Mouse (Mus musculus): ENCODE results near the gene Hpse. TPM values are rescaled to one million over a fixed set of nuclear protein-coding genes. Genes with fewer than 3 reads are reported as not detected.

The Hpse gene
- polyA plus RNA-seq, 1 experiment, result 3.1 TPM

DNA sequence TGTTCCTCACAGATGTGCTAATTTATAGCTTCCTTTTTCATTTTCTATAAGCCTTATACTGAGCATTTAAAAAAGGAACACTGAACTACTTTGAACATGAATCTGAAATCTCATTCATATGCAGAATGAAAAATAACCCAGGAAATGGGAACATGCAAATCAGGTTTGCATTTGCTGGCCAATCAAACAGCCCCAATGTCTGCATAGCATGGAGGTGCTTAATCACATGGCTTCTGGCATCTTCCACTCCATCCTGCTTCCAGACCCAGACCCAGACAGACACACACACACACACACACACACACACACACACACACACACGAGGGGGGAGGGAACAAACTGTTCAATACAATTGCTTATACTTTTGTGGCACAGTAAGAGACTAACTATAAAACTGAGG lies 52.6 kb downstream of the Hpse start:
- 0 out of 2 replicates have a peak, but pooled peaks cover 3% of the 10 kb centered on the region for H3K36me3 ChIP-seq (ENCODE audit: control insufficient read depth, insufficient read depth, low read length)
- no peaks in the 10 kb centered on the region for H3K27me3 ChIP-seq (ENCODE audit: control insufficient read depth, insufficient read depth, low read length)
- TF ChIP-seq CTCF (IDR thresholded peaks at IDR 0.05; ENCODE audit: borderline replicate concordance, control insufficient read depth, extremely low read depth, insufficient read depth, low read length, poor library complexity) (no peak), POLR2A (IDR thresholded peaks at IDR 0.05; ENCODE audit: control insufficient read depth, extremely low read depth, insufficient read depth, low read length, poor library complexity) (no peak)
- no peak for DNase-seq
- no peaks in the 10 kb centered on the region for H3K4me1 ChIP-seq (replicated peaks; ENCODE audit: control insufficient read depth, insufficient read depth, low read length)
- H3K4me3 ChIP-seq (ENCODE audit: control insufficient read depth, insufficient read depth, low read length), result no peak overlapping the region
- WGBS, result 68% methylated on average over 1 of the region's 1 CpGs
- no peak overlapping the region for H3K27ac ChIP-seq (ENCODE audit: control insufficient read depth, insufficient read depth, low read length)

DNA sequence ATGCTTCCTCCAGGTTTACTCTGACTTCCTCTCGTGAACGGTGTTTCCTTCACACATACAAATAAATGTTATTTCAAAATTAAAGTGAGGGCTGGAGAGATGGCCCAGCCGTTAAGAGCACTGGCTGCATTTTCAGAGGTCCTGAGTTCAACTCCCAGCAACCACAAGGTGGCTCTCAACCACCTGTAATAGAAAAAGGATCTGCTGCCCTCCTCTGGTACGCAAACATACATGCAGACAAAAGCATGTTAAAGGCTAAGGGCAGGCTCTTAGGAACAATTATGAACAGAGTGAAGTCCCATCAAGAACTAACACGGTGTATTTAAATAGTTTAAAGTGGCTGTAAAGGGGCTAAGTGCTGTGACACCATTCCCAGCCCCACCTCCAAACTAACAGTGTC lies 55.7 kb downstream of the Hpse start:
- Histone ChIP-seq H3K27me3 (ENCODE audit: control insufficient read depth, insufficient read depth, low read length) (no peaks in the 10 kb centered on the region), H3K27ac (ENCODE audit: control insufficient read depth, insufficient read depth, low read length) (no peak overlapping the region), H3K4me1 (replicated peaks; ENCODE audit: control insufficient read depth, insufficient read depth, low read length) (no peaks in the 10 kb centered on the region), H3K36me3 (ENCODE audit: control insufficient read depth, insufficient read depth, low read length) (0 out of 2 replicates have a peak, but pooled peaks cover 3% of the 10 kb centered on the region), H3K4me3 (ENCODE audit: control insufficient read depth, insufficient read depth, low read length) (no peak overlapping the region)
- peak; percentile 63 for DNase-seq
- WGBS, result 11% methylated on average over 5 of the region's 5 CpGs
- TF ChIP-seq POLR2A (IDR thresholded peaks at IDR 0.05; ENCODE audit: control insufficient read depth, extremely low read depth, insufficient read depth, low read length, poor library complexity) (no peak), CTCF (IDR thresholded peaks at IDR 0.05; ENCODE audit: borderline replicate concordance, control insufficient read depth, extremely low read depth, insufficient read depth, low read length, poor library complexity) (0 out of 2 replicates have a peak, but pooled peaks have one; percentile 7)

DNA sequence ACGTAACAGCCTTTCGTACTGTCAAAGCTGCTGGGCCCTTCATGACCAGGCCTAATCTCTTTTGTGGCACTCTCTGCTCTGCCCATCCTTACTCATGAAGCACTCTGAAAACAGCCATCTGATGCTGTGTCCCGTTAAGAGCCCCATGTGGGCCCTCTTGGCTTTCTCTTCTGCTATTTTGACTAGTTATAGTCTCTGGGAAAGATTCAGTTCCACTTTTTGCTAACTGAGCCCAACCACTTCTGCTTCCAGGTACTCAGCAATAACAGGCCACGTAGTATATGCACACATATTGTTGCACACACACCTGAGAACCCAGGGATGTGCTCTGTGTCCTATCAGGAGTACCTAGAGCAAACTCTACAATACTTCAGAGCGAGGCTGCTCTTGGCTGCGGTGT lies 56.5 kb downstream of the Hpse start:
- no peaks in the 10 kb centered on the region for H3K4me1 ChIP-seq (replicated peaks; ENCODE audit: control insufficient read depth, insufficient read depth, low read length)
- no peak for DNase-seq
- no peak overlapping the region for H3K27ac ChIP-seq (ENCODE audit: control insufficient read depth, insufficient read depth, low read length)
- H3K4me3 ChIP-seq (ENCODE audit: control insufficient read depth, insufficient read depth, low read length), result no peak overlapping the region
- TF ChIP-seq POLR2A (IDR thresholded peaks at IDR 0.05; ENCODE audit: control insufficient read depth, extremely low read depth, insufficient read depth, low read length, poor library complexity), result no peak
- no peak for TF ChIP-seq CTCF (IDR thresholded peaks at IDR 0.05; ENCODE audit: borderline replicate concordance, control insufficient read depth, extremely low read depth, insufficient read depth, low read length, poor library complexity)
- H3K36me3 ChIP-seq (ENCODE audit: control insufficient read depth, insufficient read depth, low read length), result 0 out of 2 replicates have a peak, but pooled peaks cover 3% of the 10 kb centered on the region
- 77% methylated on average over 6 of the region's 6 CpGs for WGBS
- no peaks in the 10 kb centered on the region for H3K27me3 ChIP-seq (ENCODE audit: control insufficient read depth, insufficient read depth, low read length)

GRCm38 (mm10) chr5:100658460-100658859 lies 61.1 kb downstream of the Hpse start:
- Histone ChIP-seq H3K4me1 (replicated peaks; ENCODE audit: control insufficient read depth, insufficient read depth, low read length) (no peaks in the 10 kb centered on the region), H3K27me3 (ENCODE audit: control insufficient read depth, insufficient read depth, low read length) (no peaks in the 10 kb centered on the region), H3K36me3 (ENCODE audit: control insufficient read depth, insufficient read depth, low read length) (no peaks in the 10 kb centered on the region), H3K27ac (ENCODE audit: control insufficient read depth, insufficient read depth, low read length) (no peak overlapping the region), H3K4me3 (ENCODE audit: control insufficient read depth, insufficient read depth, low read length) (no peak overlapping the region)
- 80% methylated on average over 6 of the region's 6 CpGs for WGBS
- no peak for DNase-seq
- TF ChIP-seq CTCF (IDR thresholded peaks at IDR 0.05; ENCODE audit: borderline replicate concordance, control insufficient read depth, extremely low read depth, insufficient read depth, low read length, poor library complexity), result no peak
- no peak for TF ChIP-seq POLR2A (IDR thresholded peaks at IDR 0.05; ENCODE audit: control insufficient read depth, extremely low read depth, insufficient read depth, low read length, poor library complexity)

- TF ChIP-seq CTCF (IDR thresholded peaks at IDR 0.05; ENCODE audit: borderline replicate concordance, control insufficient read depth, extremely low read depth, insufficient read depth, low read length, poor library complexity) (no peak), POLR2A (IDR thresholded peaks at IDR 0.05; ENCODE audit: control insufficient read depth, extremely low read depth, insufficient read depth, low read length, poor library complexity) (no peak)
- Histone ChIP-seq H3K4me3 (ENCODE audit: control insufficient read depth, insufficient read depth, low read length) (no peak overlapping the region), H3K36me3 (ENCODE audit: control insufficient read depth, insufficient read depth, low read length) (no peaks in the 10 kb centered on the region), H3K27ac (ENCODE audit: control insufficient read depth, insufficient read depth, low read length) (no peak overlapping the region), H3K27me3 (ENCODE audit: control insufficient read depth, insufficient read depth, low read length) (no peaks in the 10 kb centered on the region), H3K4me1 (replicated peaks; ENCODE audit: control insufficient read depth, insufficient read depth, low read length) (0 out of 2 replicates have a peak, but pooled peaks cover 2% of the 10 kb centered on the region)
- DNase-seq, result no peak
- 66% methylated on average over 6 of the region's 6 CpGs for WGBS
These were observed 63.2 kb downstream of the Hpse start for GRCm38 (mm10) chr5:100656352-100656751.

- Histone ChIP-seq H3K27ac (ENCODE audit: control insufficient read depth, insufficient read depth, low read length) (no peak overlapping the region), H3K4me3 (ENCODE audit: control insufficient read depth, insufficient read depth, low read length) (no peak overlapping the region), H3K4me1 (replicated peaks; ENCODE audit: control insufficient read depth, insufficient read depth, low read length) (peaks cover 12% of the 10 kb centered on the region), H3K36me3 (ENCODE audit: control insufficient read depth, insufficient read depth, low read length) (no peaks in the 10 kb centered on the region), H3K27me3 (ENCODE audit: control insufficient read depth, insufficient read depth, low read length) (no peaks in the 10 kb centered on the region)
- 94% methylated on average over 9 of the region's 9 CpGs for WGBS
- TF ChIP-seq CTCF (IDR thresholded peaks at IDR 0.05; ENCODE audit: borderline replicate concordance, control insufficient read depth, extremely low read depth, insufficient read depth, low read length, poor library complexity) (no peak), POLR2A (IDR thresholded peaks at IDR 0.05; ENCODE audit: control insufficient read depth, extremely low read depth, insufficient read depth, low read length, poor library complexity) (no peak)
- no peak for DNase-seq
These were observed 67.2 kb downstream of the Hpse start for GRCm38 (mm10) chr5:100652327-100652726.

GRCm38 (mm10) chr5:100651486-100651885 lies 68.0 kb downstream of the Hpse start:
- Histone ChIP-seq H3K27me3 (ENCODE audit: control insufficient read depth, insufficient read depth, low read length) (no peaks in the 10 kb centered on the region), H3K36me3 (ENCODE audit: control insufficient read depth, insufficient read depth, low read length) (no peaks in the 10 kb centered on the region), H3K27ac (ENCODE audit: control insufficient read depth, insufficient read depth, low read length) (no peak overlapping the region), H3K4me3 (ENCODE audit: control insufficient read depth, insufficient read depth, low read length) (no peak overlapping the region), H3K4me1 (replicated peaks; ENCODE audit: control insufficient read depth, insufficient read depth, low read length) (peaks cover 18% of the 10 kb centered on the region)
- no peak for TF ChIP-seq CTCF (IDR thresholded peaks at IDR 0.05; ENCODE audit: borderline replicate concordance, control insufficient read depth, extremely low read depth, insufficient read depth, low read length, poor library complexity)
- TF ChIP-seq POLR2A (IDR thresholded peaks at IDR 0.05; ENCODE audit: control insufficient read depth, extremely low read depth, insufficient read depth, low read length, poor library complexity), result no peak
- 52% methylated on average over 10 of the region's 10 CpGs for WGBS
- no peak for DNase-seq
